17 mouse cellular contexts compared by ENCODE assay signal in genomic region chr7:101070406-101070805, GRCm38 (mm10). TPM values are rescaled to one million over a fixed set of nuclear protein-coding genes. Genes with fewer than 3 reads are reported as not detected.
DNase-seq lines count a peak whose midpoint lies in the region; ATAC-seq and TF ChIP-seq lines count a peak whose summit lies in the region.
"Had no signal": no experiment of that assay in that cellular context is flagged by ENCODE, and none has a peak within 500 bp of the region (broad histone marks: within the 10 kb centered on the region; RNA-seq: fewer than 3 reads in every experiment).

No protein-coding gene starts in this region.

- no peak overlapping the region for H3K27ac ChIP-seq in heart, adult 2 months
- peak overlapping the region; percentile 31; the same call in 1 of the 2 replicates for H3K27ac ChIP-seq in spleen, adult 2 months (ENCODE audit: insufficient read depth, low read length)
- H3K27ac ChIP-seq in stomach, embryonic 16.5 days (ENCODE audit: low read length): peak overlapping the region; percentile 33; the same call in 1 of the 2 replicates
- no peak overlapping the region for H3K27ac ChIP-seq in thymus, adult 2 months (ENCODE audit: control insufficient read depth, insufficient read depth, low read length)
- H3K27ac ChIP-seq: hindbrain, postnatal 0 days; liver, embryonic 12.5 days; midbrain, embryonic 13.5 days had no signal

- no peaks in the 10 kb centered on the region for H3K36me3 ChIP-seq in heart, adult 2 months (ENCODE audit: control insufficient read depth, insufficient read depth, low read length)
- no peaks in the 10 kb centered on the region for H3K36me3 ChIP-seq in spleen, adult 2 months (ENCODE audit: control insufficient read depth, insufficient read depth, low read length)
- H3K36me3 ChIP-seq in stomach, embryonic 16.5 days (ENCODE audit: control insufficient read depth, insufficient read depth, low read length): no peaks in the 10 kb centered on the region
- no peaks in the 10 kb centered on the region for H3K36me3 ChIP-seq in thymus, adult 2 months (ENCODE audit: control insufficient read depth, insufficient read depth, low read length)
- H3K36me3 ChIP-seq: liver, embryonic 12.5 days; midbrain, embryonic 13.5 days had no signal

- no peak for TF ChIP-seq EP300 in heart, adult 2 months (IDR thresholded peaks at IDR 0.05; ENCODE audit: insufficient read depth, low read depth, low read length)

- H3K79me2 ChIP-seq in heart, adult 2 months (replicated peaks; ENCODE audit: control insufficient read depth, insufficient read depth, low read length): no peaks in the 10 kb centered on the region

- H3K4me2 ChIP-seq in stomach, embryonic 16.5 days (ENCODE audit: low read depth, low read length): no peak overlapping the region
- H3K4me2 ChIP-seq: liver, embryonic 12.5 days; midbrain, embryonic 13.5 days had no signal

- H3K9me3 ChIP-seq in stomach, embryonic 16.5 days (replicated peaks; ENCODE audit: control insufficient read depth, low read length): no peaks in the 10 kb centered on the region
- H3K9me3 ChIP-seq: liver, embryonic 12.5 days; midbrain, embryonic 13.5 days had no signal

- intact Hi-C loops in heart, adult 2 months (cut with DNase I): no loop called here

- TF ChIP-seq CTCF in heart, adult 2 months (IDR thresholded peaks at IDR 0.05): no peak
- no peak for TF ChIP-seq CTCF in spleen, adult 2 months (IDR thresholded peaks at IDR 0.05; ENCODE audit: extremely low read depth, insufficient read depth, insufficient read length, insufficient replicate concordance)
- TF ChIP-seq CTCF in thymus, adult 2 months (IDR thresholded peaks at IDR 0.05; ENCODE audit: borderline replicate concordance, control insufficient read depth, extremely low read depth, insufficient read depth, low read length, poor library complexity): no peak

- peak; percentile 21 for DNase-seq in heart, postnatal 4 days
- DNase-seq in heart, adult 2 months: no peak
- DNase-seq in spleen, adult 2 months (ENCODE audit: low read depth in 1 of 2, low spot score in 2 of 2): no peak
- DNase-seq in spleen, adult 18-20 months: no peak
- DNase-seq in thymus, adult 2 months: no peak
- no peak for DNase-seq in right cerebral cortex, adult 2 months (ENCODE audit: low spot score in 2 of 2)
- DNase-seq: adrenal gland, postnatal 25 days; cerebellum, adult 9-10 months; gastrocnemius, postnatal 10 days had no signal

- H3K27me3 ChIP-seq in heart, adult 2 months (ENCODE audit: control insufficient read depth, insufficient read depth, low read length): no peaks in the 10 kb centered on the region
- no peaks in the 10 kb centered on the region for H3K27me3 ChIP-seq in spleen, adult 2 months (ENCODE audit: control insufficient read depth, insufficient read depth, low read length)
- no peaks in the 10 kb centered on the region for H3K27me3 ChIP-seq in stomach, embryonic 16.5 days (ENCODE audit: control insufficient read depth, insufficient read depth, low read length)
- H3K27me3 ChIP-seq in thymus, adult 2 months (ENCODE audit: control insufficient read depth, insufficient read depth, low read length): no peaks in the 10 kb centered on the region
- H3K27me3 ChIP-seq: liver, embryonic 12.5 days; midbrain, embryonic 13.5 days had no signal

- no peak overlapping the region for H3K9ac ChIP-seq in heart, adult 2 months (ENCODE audit: low read depth, low read length)
- H3K9ac ChIP-seq in stomach, embryonic 16.5 days (ENCODE audit: low read length): no peak overlapping the region
- H3K9ac ChIP-seq: liver, embryonic 12.5 days; midbrain, embryonic 13.5 days had no signal

- 42% methylated on average over 4 of the region's 4 CpGs for WGBS in heart, adult 2 months
- 38% methylated on average over 4 of the region's 4 CpGs for WGBS in spleen, adult 2 months
- WGBS in stomach, embryonic 16.5 days: 23% methylated on average over 4 of the region's 4 CpGs
- whole genome bisulfite sequencing in thymus, adult 2 months: 37% methylated on average over 4 of the region's 4 CpGs

- peaks cover 14% of the 10 kb centered on the region for H3K4me1 ChIP-seq in heart, adult 2 months (ENCODE audit: control insufficient read depth, insufficient read depth, low read length)
- peaks cover 37% of the 10 kb centered on the region; the same call in 1 of the 2 replicates for H3K4me1 ChIP-seq in spleen, adult 2 months (ENCODE audit: control insufficient read depth, insufficient read depth, insufficient read length)
- peaks cover 12% of the 10 kb centered on the region for H3K4me1 ChIP-seq in stomach, embryonic 16.5 days (ENCODE audit: control insufficient read depth, insufficient read depth, low read length)
- H3K4me1 ChIP-seq in thymus, adult 2 months (replicated peaks; ENCODE audit: control insufficient read depth, insufficient read depth, low read length): peaks cover 26% of the 10 kb centered on the region
- H3K4me1 ChIP-seq: midbrain, embryonic 13.5 days had no signal

- peak; percentile 46 to 70 for ATAC-seq in hematopoietic stem cell, adult 5-6 weeks (replicated peaks in 1 of 2; ENCODE audit: insufficient read depth in 1 of 2, low FRiP score in 2 of 2, low TSS enrichment in 1 of 2, low read depth in 1 of 2, poor library complexity in 2 of 2, severe bottlenecking in 2 of 2)
- ATAC-seq in stomach, embryonic 16.5 days (ENCODE audit: insufficient read depth, low FRiP score): no peak
- ATAC-seq: forebrain, embryonic 16.5 days; hindbrain, postnatal 0 days; liver, embryonic 12.5 days; midbrain, embryonic 13.5 days had no signal

- TF ChIP-seq POLR2A in heart, adult 2 months (IDR thresholded peaks at IDR 0.05; ENCODE audit: insufficient read depth, low read depth, low read length): no peak
- no peak for TF ChIP-seq POLR2A in spleen, adult 2 months (IDR thresholded peaks at IDR 0.05; ENCODE audit: low read depth, low read length)
- no peak for TF ChIP-seq POLR2A in thymus, adult 2 months (IDR thresholded peaks at IDR 0.05; ENCODE audit: control insufficient read depth, extremely low read depth, insufficient read depth, low read length, poor library complexity)

- H3K4me3 ChIP-seq in heart, adult 2 months: no peak overlapping the region
- H3K4me3 ChIP-seq in spleen, adult 2 months (ENCODE audit: extremely low read depth, insufficient read depth, insufficient read length): no peak overlapping the region
- no peak overlapping the region for H3K4me3 ChIP-seq in stomach, embryonic 16.5 days (replicated peaks; ENCODE audit: low read length)
- H3K4me3 ChIP-seq in thymus, adult 2 months (ENCODE audit: control insufficient read depth, insufficient read depth, low read length): no peak overlapping the region
- H3K4me3 ChIP-seq: erythroblast, embryonic 14.5 days; liver, embryonic 12.5 days; midbrain, embryonic 13.5 days; myocyte had no signal

RNA-seq across cellular contexts. Expression of gene Fchsd2, which starts 22.3 kb away (rescaled TPM):
- 10 to 100 TPM; 20.4 to 22.1 TPM for total RNA-seq in heart, postnatal 4 days (2021)
- 10 to 100 TPM; 20.9 to 22.4 TPM for total RNA-seq in heart, adult 2 months (2021)
- 5.6 and 8.1 TPM in 2 replicates for polyA plus RNA-seq in heart, adult 2 months (2012; rRNA removed)
- 20.2 and 21.5 TPM in 2 replicates for polyA plus RNA-seq in spleen, adult 2 months (2012; rRNA removed)
- 136 and 172 TPM in 2 replicates for total RNA-seq in hematopoietic stem cell, adult 5-6 weeks (2017)
- 20.0 and 21.5 TPM in 2 replicates for polyA plus RNA-seq in stomach, embryonic 16.5 days (2015; fragmentation: Nextera tagmentation; extraction: Ambion mirVana)
- polyA plus RNA-seq in thymus, adult 2 months (2012; rRNA removed): 14.3 and 15.8 TPM in 2 replicates

RNA-seq across cellular contexts. Expression of gene P2ry2, which starts 57.7 kb away (rescaled TPM):
- total RNA-seq in heart, postnatal 4 days (2021): 10 to 100 TPM; 10.6 to 12.2 TPM
- 10 to 100 TPM; 22.3 to 32.6 TPM for total RNA-seq in heart, adult 2 months (2021)
- 40.4 and 46.8 TPM in 2 replicates for polyA plus RNA-seq in heart, adult 2 months (2012; rRNA removed)
- 7.7 and 8.9 TPM in 2 replicates for polyA plus RNA-seq in spleen, adult 2 months (2012; rRNA removed)
- 10.1 and 13.9 TPM in 2 replicates for total RNA-seq in hematopoietic stem cell, adult 5-6 weeks (2017)
- polyA plus RNA-seq in stomach, embryonic 16.5 days (2015; fragmentation: Nextera tagmentation; extraction: Ambion mirVana): 8.5 and 12.0 TPM in 2 replicates
- 4.3 and 5.3 TPM in 2 replicates for polyA plus RNA-seq in thymus, adult 2 months (2012; rRNA removed)
- polyA plus RNA-seq: forebrain, embryonic 16.5 days had no signal

Comparison
In these comparisons a context has a peak if more than half of its experiments do, and no peak if none do; other contexts are left out.
1. H3K27ac ChIP-seq: peak in spleen, adult 2 months (single experiment) and stomach, embryonic 16.5 days (single experiment); none in heart, adult 2 months (single experiment) and thymus, adult 2 months (single experiment).